Mouse (Mus musculus): ENCODE measurements around the gene E130114P18Rik. TPM values are rescaled to one million over a fixed set of nuclear protein-coding genes. Genes with fewer than 3 reads are reported as not detected.

The E130114P18Rik gene
- 0.11 TPM in 1 of 2 replicates, not detected in the other for polyA plus RNA-seq (2012; rRNA removed; ENCODE audit: low replicate concordance)

DNA sequence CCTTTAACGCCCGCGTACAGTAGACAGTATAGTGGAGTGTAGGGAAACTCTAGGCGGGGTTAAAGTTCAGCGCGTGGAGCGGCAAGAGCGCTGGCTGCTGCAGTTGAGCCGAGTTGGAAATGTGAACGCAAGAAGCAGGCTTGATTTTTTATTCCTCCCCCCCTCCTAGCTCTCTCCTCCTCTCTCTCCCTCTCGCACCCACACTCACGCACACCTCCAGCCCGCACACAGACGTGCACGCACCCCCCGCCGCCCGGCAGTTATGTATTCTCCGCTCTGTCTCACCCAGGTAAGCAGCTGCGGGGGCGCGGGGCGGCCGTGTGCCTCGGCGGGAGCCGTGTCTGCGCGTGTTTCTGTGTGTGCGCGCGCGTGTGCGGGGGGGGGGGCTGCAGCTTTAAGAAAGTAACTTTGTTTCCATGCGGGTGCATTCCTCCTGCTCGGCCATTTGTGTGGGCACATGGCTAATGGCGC lies at the start of gene E130114P18Rik:
E130114P18Rik (minus strand) TSS at position 373 of the 471 bp plus-strand sequence.

DNA sequence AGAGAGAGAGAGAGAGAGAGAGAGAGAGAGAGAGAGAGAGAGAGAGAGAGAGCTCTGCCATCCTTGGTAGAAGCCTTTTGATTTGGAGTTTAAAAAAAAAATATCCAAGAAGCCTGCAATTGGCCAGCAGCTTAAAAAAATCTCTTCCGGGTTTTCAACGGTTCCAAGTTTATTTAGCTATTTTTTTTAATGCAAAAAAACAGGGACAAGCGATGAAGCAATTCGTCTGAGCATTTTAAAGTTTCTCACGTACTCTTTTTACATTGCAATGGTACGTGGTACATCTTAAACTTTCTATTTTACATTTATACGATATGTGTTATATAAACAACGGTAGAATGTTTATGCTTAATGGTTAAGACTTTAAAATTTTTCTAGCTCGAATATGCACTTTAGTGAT lies 5.2 kb downstream of the E130114P18Rik start, which contains the start of gene Nfia:
Nfia (plus strand) TSS at position 94 of the 400 bp plus-strand sequence.

Other genes starting within 250 kb of the E130114P18Rik start
- 76.8 and 98.2 TPM in 2 replicates for gene Nfia, start 5.3 kb downstream of the E130114P18Rik start, polyA plus RNA-seq (2012; rRNA removed; ENCODE audit: low replicate concordance)